ENCODE assay signal across 17 mouse cellular contexts in the genomic region with DNA sequence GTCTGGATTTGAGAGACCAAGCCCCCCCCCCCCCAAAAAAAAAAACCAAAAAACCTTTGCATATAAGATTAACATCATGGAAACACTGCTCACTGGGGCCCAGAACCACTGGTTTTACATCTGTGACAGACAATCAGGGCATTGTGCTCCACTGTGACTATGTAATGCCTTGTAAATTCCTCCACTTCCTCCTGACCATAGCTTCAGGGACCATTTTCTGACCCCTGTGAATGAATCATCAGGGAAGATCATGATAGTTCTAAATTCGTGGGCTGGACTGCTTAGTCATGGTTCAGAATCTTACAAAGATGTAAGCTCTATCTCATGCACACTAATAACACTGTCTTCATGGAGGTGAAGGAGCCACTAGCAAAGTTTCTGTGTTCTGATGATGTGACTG.
DNase-seq lines count a peak whose midpoint lies in the region; ATAC-seq and TF ChIP-seq lines count a peak whose summit lies in the region.
"Had no signal": no experiment of that assay in that cellular context is flagged by ENCODE, and none has a peak within 500 bp of the region (broad histone marks: within the 10 kb centered on the region; RNA-seq: fewer than 3 reads in every experiment).

No protein-coding gene starts in this region.

- WGBS in stomach, postnatal 0 days: 84% methylated on average over 1 of the region's 1 CpGs

- no peak overlapping the region for H3K9ac ChIP-seq in stomach, postnatal 0 days (ENCODE audit: low read length)
- H3K9ac ChIP-seq: embryonic facial prominence, embryonic 13.5 days; heart, embryonic 12.5 days; hindbrain, embryonic 15.5 days had no signal

- DNase-seq in 3134 (ENCODE audit: extremely low read depth, insufficient read length, low spot score): peak; percentile 28
- DNase-seq in 416B (ENCODE audit: low read depth): peak; percentile 52
- peak; percentile 69 for DNase-seq in Patski (ENCODE audit: low read depth, low spot score)
- no peak for DNase-seq in stomach, postnatal 0 days (ENCODE audit: low spot score)
- DNase-seq in lung, postnatal 36 days: no peak
- DNase-seq in thymus, adult 18-20 months: no peak
- DNase-seq: adrenal gland, postnatal 10 days; cerebellum, adult 11-12 months; cerebellum, adult 9-10 months; cerebellum, postnatal 25 days; gastrocnemius, adult 2 months; gastrocnemius, postnatal 25 days had no signal

- in situ Hi-C loops in Patski (cut with MboI; ENCODE audit: low pct_unique_long_range_greater_than_20kb): no loop called here

- ATAC-seq in Patski: peak; percentile 93
- peak; percentile 45; the same call in 1 of the 2 replicates for ATAC-seq in stomach, postnatal 0 days (ENCODE audit: low FRiP score, low TSS enrichment)
- ATAC-seq: forebrain, embryonic 14.5 days had no signal

- H3K4me1 ChIP-seq in stomach, postnatal 0 days (replicated peaks; ENCODE audit: control insufficient read depth, insufficient read depth): no peaks in the 10 kb centered on the region
- H3K4me1 ChIP-seq: embryonic facial prominence, embryonic 13.5 days; heart, embryonic 12.5 days; hindbrain, embryonic 15.5 days had no signal

- peaks cover 7% of the 10 kb centered on the region for H3K36me3 ChIP-seq in stomach, postnatal 0 days (ENCODE audit: control insufficient read depth, insufficient read depth, low read length)

- H3K27ac ChIP-seq in stomach, postnatal 0 days (replicated peaks): no peak overlapping the region
- H3K27ac ChIP-seq: embryonic facial prominence, embryonic 13.5 days; gastrocnemius, adult 2 months; hindbrain, embryonic 15.5 days had no signal

- H3K4me3 ChIP-seq in stomach, postnatal 0 days (ENCODE audit: low read depth, low read length): no peak overlapping the region
- H3K4me3 ChIP-seq: embryonic facial prominence, embryonic 13.5 days; gastrocnemius, adult 2 months; heart, embryonic 12.5 days; hindbrain, embryonic 15.5 days had no signal

- POLR2A ChIA-PET in Patski (lab: Charles Lee): interaction anchor here (1.0 to 1.6 kb wide), 3 partner anchors 9 to 18 kb away, joined by 3 read pairs; no protein-coding TSS in a partner anchor

- H3K27me3 ChIP-seq in Patski: no peaks in the 10 kb centered on the region
- no peaks in the 10 kb centered on the region for H3K27me3 ChIP-seq in stomach, postnatal 0 days (ENCODE audit: control insufficient read depth, insufficient read depth, low read length)
- H3K27me3 ChIP-seq: CH12.LX; embryonic facial prominence, embryonic 13.5 days; heart, embryonic 12.5 days; hindbrain, embryonic 15.5 days had no signal

- CTCF ChIA-PET in Patski (lab: Charles Lee): interaction anchor here (0.8 to 1.5 kb wide), 4 partner anchors 9 to 23 kb away, joined by 3 to 5 read pairs (median 4); no protein-coding TSS in a partner anchor

- no peaks in the 10 kb centered on the region for H3K9me3 ChIP-seq in stomach, postnatal 0 days (ENCODE audit: control insufficient read depth, low read length)
- H3K9me3 ChIP-seq: embryonic facial prominence, embryonic 13.5 days; heart, embryonic 12.5 days; hindbrain, embryonic 15.5 days had no signal

- TF ChIP-seq CTCF in Patski (IDR thresholded peaks at IDR 0.05): no peak
- TF ChIP-seq CTCF in stomach, postnatal 0 days (IDR thresholded peaks at IDR 0.05; ENCODE audit: low read depth): no peak

- no peak overlapping the region for H3K4me2 ChIP-seq in stomach, postnatal 0 days (replicated peaks; ENCODE audit: low read depth)
- H3K4me2 ChIP-seq: embryonic facial prominence, embryonic 13.5 days; heart, embryonic 12.5 days; hindbrain, embryonic 15.5 days had no signal

- no peak for TF ChIP-seq EP300 in stomach, postnatal 0 days (optimal IDR thresholded peaks at IDR 0.05)

Comparison
In these comparisons a context has a peak if more than half of its experiments do, and no peak if none do; other contexts are left out.
1. DNase-seq: peak in 3134 (single experiment), 416B (single experiment) and Patski (single experiment); none in stomach, postnatal 0 days (single experiment), lung, postnatal 36 days (single experiment) and thymus, adult 18-20 months (0 of 2).